Mouse (Mus musculus): ENCODE results near the gene Zfp780b. TPM values are rescaled to one million over a fixed set of nuclear protein-coding genes. Genes with fewer than 3 reads are reported as not detected.
"Not testable (repeated sequence)": the region's sequence is repeated elsewhere in the genome, so short reads cannot be mapped to it uniquely, and the experiment has no call there.

The Zfp780b gene
- polyA plus RNA-seq (2014; fragmentation: Nextera tagmentation; extraction: Ambion mirVana), result 34.7 and 35.2 TPM in 2 replicates

GRCm38 (mm10) chr7:27978683-27979528 is at the start of gene Zfp780b:
Zfp780b (minus strand) TSS chr7:27979171.
- Histone ChIP-seq H3K36me3 (ENCODE audit: control insufficient read depth, insufficient read depth, low read length) (no peaks in the 10 kb centered on the region), H3K4me2 (ENCODE audit: low read depth, low read length) (peak within 1 kb of the TSS; percentile 82), H3K9me3 (ENCODE audit: control insufficient read depth, low read length) (peaks cover 4% of the 10 kb centered on the region; the same call in 1 of the 2 replicates), H3K4me1 (ENCODE audit: control insufficient read depth, insufficient read depth, low read length) (peaks cover 7% of the 10 kb centered on the region), H3K4me3 (ENCODE audit: low read depth, low read length) (peak within 1 kb of the TSS; percentile 83), H3K27ac (ENCODE audit: low read depth, low read length) (peak within 1 kb of the TSS; percentile 62; the same call in 1 of the 2 replicates), H3K9ac (replicated peaks; ENCODE audit: low read depth, low read length) (peak within 1 kb of the TSS; percentile 84), H3K27me3 (ENCODE audit: control insufficient read depth, insufficient read depth, low read length) (no peaks in the 10 kb centered on the region)
- WGBS, result under 1% methylated on average over 29 of the region's 29 CpGs
- peak; percentile 85 for ATAC-seq (ENCODE audit: low read depth)

- Histone ChIP-seq H3K9me3 (ENCODE audit: control insufficient read depth, low read length) (no peaks in the 10 kb centered on the region), H3K4me1 (ENCODE audit: control insufficient read depth, insufficient read depth, low read length) (peaks cover 4% of the 10 kb centered on the region; the same call in 1 of the 2 replicates), H3K9ac (replicated peaks; ENCODE audit: low read depth, low read length) (peak overlapping the region; percentile 78), H3K4me2 (ENCODE audit: low read depth, low read length) (peak overlapping the region; percentile 92), H3K4me3 (ENCODE audit: low read depth, low read length) (peak overlapping the region; percentile 61), H3K36me3 (ENCODE audit: control insufficient read depth, insufficient read depth, low read length) (no peaks in the 10 kb centered on the region), H3K27me3 (ENCODE audit: control insufficient read depth, insufficient read depth, low read length) (no peaks in the 10 kb centered on the region), H3K27ac (ENCODE audit: low read depth, low read length) (no peak overlapping the region)
- peak; percentile 64; the same call in 1 of the 2 replicates for ATAC-seq (ENCODE audit: low read depth)
- 23% methylated on average over 7 of the region's 7 CpGs for WGBS
Measured at GRCm38 (mm10) chr7:28014445-28014810, 35.5 kb upstream of the Zfp780b start.

- peaks cover 4% of the 10 kb centered on the region; the same call in 1 of the 2 replicates for H3K4me1 ChIP-seq (ENCODE audit: control insufficient read depth, insufficient read depth, low read length)
- peak; percentile 94 for ATAC-seq (ENCODE audit: low read depth)
Measured at GRCm38 (mm10) chr7:28013549-28014444, 34.8 kb upstream of the Zfp780b start, which contains the start of gene Zfp850. Zfp850 (minus strand) TSS chr7:28014115.

GRCm38 (mm10) chr7:28010271-28010670 is 31.3 kb upstream of the Zfp780b start:
- WGBS, result 100% methylated on average over 3 of the region's 3 CpGs
- H3K27me3 ChIP-seq (ENCODE audit: control insufficient read depth, insufficient read depth, low read length), result no peaks in the 10 kb centered on the region
- peaks cover 4% of the 10 kb centered on the region; the same call in 1 of the 2 replicates for H3K4me1 ChIP-seq (ENCODE audit: control insufficient read depth, insufficient read depth, low read length)
- H3K4me2 ChIP-seq (ENCODE audit: low read depth, low read length), result no peak overlapping the region
- ATAC-seq (ENCODE audit: low read depth), result no peak
- no peaks in the 10 kb centered on the region for H3K9me3 ChIP-seq (ENCODE audit: control insufficient read depth, low read length)
- H3K27ac ChIP-seq (ENCODE audit: low read depth, low read length), result no peak overlapping the region
- peaks cover 8% of the 10 kb centered on the region for H3K36me3 ChIP-seq (ENCODE audit: control insufficient read depth, insufficient read depth, low read length)
- H3K9ac ChIP-seq (replicated peaks; ENCODE audit: low read depth, low read length), result no peak overlapping the region
- H3K4me3 ChIP-seq (ENCODE audit: low read depth, low read length), result no peak overlapping the region

More at GRCm38 (mm10) chr7:28013549-28014444, 34.8 kb upstream of the Zfp780b start, which contains the start of gene Zfp850:
- H3K27me3 ChIP-seq (ENCODE audit: control insufficient read depth, insufficient read depth, low read length), result no peaks in the 10 kb centered on the region
- H3K4me3 ChIP-seq (ENCODE audit: low read depth, low read length), result peak within 1 kb of the TSS; percentile 61
- peak within 1 kb of the TSS; percentile 48; the same call in 1 of the 2 replicates for H3K27ac ChIP-seq (ENCODE audit: low read depth, low read length)
- peak within 1 kb of the TSS; percentile 92 for H3K4me2 ChIP-seq (ENCODE audit: low read depth, low read length)
- no peaks in the 10 kb centered on the region for H3K36me3 ChIP-seq (ENCODE audit: control insufficient read depth, insufficient read depth, low read length)
- 1% methylated on average over 47 of the region's 47 CpGs for WGBS
- H3K9me3 ChIP-seq (ENCODE audit: control insufficient read depth, low read length), result no peaks in the 10 kb centered on the region
- H3K9ac ChIP-seq (replicated peaks; ENCODE audit: low read depth, low read length), result peak within 1 kb of the TSS; percentile 78

- no peak overlapping the region for H3K27ac ChIP-seq (ENCODE audit: low read depth, low read length)
- 86% methylated on average over 2 of the region's 2 CpGs for WGBS
- H3K9ac ChIP-seq (replicated peaks; ENCODE audit: low read depth, low read length), result no peak overlapping the region
- peaks cover 11% of the 10 kb centered on the region for H3K9me3 ChIP-seq (ENCODE audit: control insufficient read depth, low read length)
- no peaks in the 10 kb centered on the region for H3K27me3 ChIP-seq (ENCODE audit: control insufficient read depth, insufficient read depth, low read length)
- H3K4me1 ChIP-seq (ENCODE audit: control insufficient read depth, insufficient read depth, low read length), result peaks cover 7% of the 10 kb centered on the region
- peaks cover 3% of the 10 kb centered on the region; the same call in 1 of the 2 replicates for H3K36me3 ChIP-seq (ENCODE audit: control insufficient read depth, insufficient read depth, low read length)
- ATAC-seq (ENCODE audit: low read depth), result no peak
- no peak overlapping the region for H3K4me2 ChIP-seq (ENCODE audit: low read depth, low read length)
- H3K4me3 ChIP-seq (ENCODE audit: low read depth, low read length), result no peak overlapping the region
Measured at GRCm38 (mm10) chr7:27982197-27982596, 3.2 kb upstream of the Zfp780b start.

GRCm38 (mm10) chr7:27949451-27949850 is 29.5 kb downstream of the Zfp780b start:
- not testable (repeated sequence) for H3K36me3 ChIP-seq (ENCODE audit: control insufficient read depth, insufficient read depth, low read length); H3K4me2 ChIP-seq (ENCODE audit: low read depth, low read length); H3K27me3 ChIP-seq (ENCODE audit: control insufficient read depth, insufficient read depth, low read length); H3K4me3 ChIP-seq (ENCODE audit: low read depth, low read length); H3K4me1 ChIP-seq (ENCODE audit: control insufficient read depth, insufficient read depth, low read length); H3K27ac ChIP-seq (ENCODE audit: low read depth, low read length); H3K9ac ChIP-seq (replicated peaks; ENCODE audit: low read depth, low read length); ATAC-seq (ENCODE audit: low read depth); H3K9me3 ChIP-seq (ENCODE audit: control insufficient read depth, low read length)
- 90% methylated on average over 13 of the region's 13 CpGs for WGBS

GRCm38 (mm10) chr7:27941869-27942268 is 37.1 kb downstream of the Zfp780b start:
- not testable (repeated sequence) for H3K9ac ChIP-seq (replicated peaks; ENCODE audit: low read depth, low read length); H3K4me3 ChIP-seq (ENCODE audit: low read depth, low read length); H3K4me2 ChIP-seq (ENCODE audit: low read depth, low read length); H3K9me3 ChIP-seq (ENCODE audit: control insufficient read depth, low read length); ATAC-seq (ENCODE audit: low read depth); H3K27me3 ChIP-seq (ENCODE audit: control insufficient read depth, insufficient read depth, low read length); H3K27ac ChIP-seq (ENCODE audit: low read depth, low read length); H3K36me3 ChIP-seq (ENCODE audit: control insufficient read depth, insufficient read depth, low read length); H3K4me1 ChIP-seq (ENCODE audit: control insufficient read depth, insufficient read depth, low read length)
- 53% methylated on average over 4 of the region's 7 CpGs for WGBS

GRCm38 (mm10) chr7:27933800-27934158 is 45.2 kb downstream of the Zfp780b start:
- not testable (repeated sequence) for H3K27me3 ChIP-seq (ENCODE audit: control insufficient read depth, insufficient read depth, low read length); H3K9me3 ChIP-seq (ENCODE audit: control insufficient read depth, low read length); H3K4me3 ChIP-seq (ENCODE audit: low read depth, low read length); H3K4me1 ChIP-seq (ENCODE audit: control insufficient read depth, insufficient read depth, low read length); H3K9ac ChIP-seq (replicated peaks; ENCODE audit: low read depth, low read length); ATAC-seq (ENCODE audit: low read depth); H3K36me3 ChIP-seq (ENCODE audit: control insufficient read depth, insufficient read depth, low read length); H3K27ac ChIP-seq (ENCODE audit: low read depth, low read length)
- H3K4me2 ChIP-seq (ENCODE audit: low read depth, low read length), result peak overlapping the region; percentile 22; the same call in 1 of the 2 replicates
- WGBS, result 33% methylated on average over 1 of the region's 9 CpGs

Data from neural tube, embryonic 14.5 days (tissue).